Mouse (Mus musculus) kidney, adult 2 months (tissue): ENCODE measurements around the gene Dhrs2.

Experiments used
- CTCF ChIP-seq: fragments of 200-500 bp; conservative IDR thresholded peaks from 2 replicates; pipeline ENCODE4 v1.5.1; 2011; ENCODE audit warnings: low read depth, mild to moderate bottlenecking, control low read depth, low read length, moderate library complexity, mixed read lengths; ENCODE audit not compliant: insufficient read depth, insufficient read length
- POLR2A ChIP-seq: fragments of 200-500 bp; IDR thresholded peaks from one replicate; pipeline ENCODE4 v1.6.1; 2011; ENCODE audit warnings: low read depth, low read length, control low read depth

DNA sequence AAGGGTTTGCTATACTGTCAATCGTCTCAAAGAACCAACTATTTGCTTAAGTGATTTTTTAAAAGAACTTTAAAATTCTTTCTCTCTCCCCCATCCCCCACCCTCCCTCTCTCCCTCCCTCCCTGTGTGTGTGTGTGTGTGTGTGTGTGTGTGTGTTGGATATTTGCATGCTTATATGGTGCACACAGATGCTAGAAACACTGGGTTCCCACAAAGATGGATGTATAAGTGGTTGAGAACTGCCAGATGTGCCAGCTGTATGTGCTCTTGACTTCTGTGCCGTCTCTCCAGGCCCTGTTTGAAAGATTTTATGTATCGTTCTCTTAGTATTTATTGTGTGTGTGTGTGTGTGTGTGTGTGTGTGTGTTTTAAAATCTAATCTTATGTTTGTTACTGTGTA, 17.3 kb upstream of the Dhrs2 start:
- no peak for TF ChIP-seq POLR2A
- no peak for TF ChIP-seq CTCF
